Mouse (Mus musculus) spleen, postnatal 10 days (tissue): ENCODE measurements around the gene Arhgap22.

Source experiments
- DNase-seq, 2 experiments: peaks; one replicate each; pipeline ENCODE4 v3.0.0; 2021 to 2022; ENCODE audit warnings: low spot score in 2 of 2

Gene Arhgap22

DNA sequence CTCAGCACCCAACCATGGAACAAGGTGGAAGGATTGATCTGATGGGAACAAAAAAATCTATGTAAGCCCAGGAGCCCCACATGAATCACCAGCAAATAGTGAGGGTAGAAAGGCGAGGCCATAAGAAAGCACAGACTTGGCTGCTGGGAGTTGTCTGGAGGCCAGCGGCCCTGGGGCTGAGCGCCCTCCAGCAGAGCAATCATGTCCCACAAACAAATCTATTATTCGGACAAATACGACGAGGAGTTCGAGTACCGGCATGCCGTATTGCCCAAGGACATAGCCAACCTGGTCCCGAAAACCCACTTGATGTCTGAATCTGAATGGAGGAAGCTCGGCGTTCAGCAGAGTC is 892 bp upstream of the Arhgap22 start:
- DNase-seq: no peak

DNA sequence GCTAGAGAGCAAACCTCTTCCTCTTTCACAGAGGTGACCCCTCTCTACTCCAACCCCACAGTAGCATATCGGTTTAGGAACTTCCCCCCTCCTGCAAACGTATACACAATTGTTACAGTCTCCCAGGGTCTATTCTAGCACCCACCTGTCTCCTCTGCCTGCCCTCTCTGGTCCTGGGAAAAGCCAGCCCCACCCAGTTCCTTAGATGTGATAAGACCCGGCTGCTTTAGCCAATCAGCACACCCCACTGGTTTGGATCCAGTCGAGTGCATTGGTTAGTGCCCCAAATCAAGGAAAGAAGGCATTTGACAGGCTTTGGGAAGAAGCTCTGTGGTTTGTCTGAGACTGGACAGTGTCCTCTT is 922 bp downstream of the Arhgap22 start:
- no peak for DNase-seq

DNA sequence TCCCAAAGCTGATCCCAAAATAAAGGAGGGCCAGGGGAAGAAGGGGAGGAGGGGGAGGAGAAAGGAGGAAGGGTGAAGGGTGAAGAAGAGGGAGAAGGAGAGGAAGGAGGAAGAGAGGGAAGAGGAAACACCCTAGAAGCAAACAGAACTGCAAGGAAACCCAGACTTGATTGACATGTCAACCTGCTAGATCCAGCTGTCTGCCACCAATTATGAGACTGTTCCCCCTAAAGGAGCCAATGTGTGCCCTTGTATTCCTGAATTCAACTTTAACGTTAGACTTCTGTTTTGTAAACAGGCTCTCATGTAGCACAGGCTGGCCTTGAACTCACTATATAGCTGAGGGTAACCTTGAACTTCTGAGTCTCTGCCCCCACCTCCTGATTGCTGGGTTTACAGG is 1.3 kb downstream of the Arhgap22 start:
- no peak for DNase-seq

DNA sequence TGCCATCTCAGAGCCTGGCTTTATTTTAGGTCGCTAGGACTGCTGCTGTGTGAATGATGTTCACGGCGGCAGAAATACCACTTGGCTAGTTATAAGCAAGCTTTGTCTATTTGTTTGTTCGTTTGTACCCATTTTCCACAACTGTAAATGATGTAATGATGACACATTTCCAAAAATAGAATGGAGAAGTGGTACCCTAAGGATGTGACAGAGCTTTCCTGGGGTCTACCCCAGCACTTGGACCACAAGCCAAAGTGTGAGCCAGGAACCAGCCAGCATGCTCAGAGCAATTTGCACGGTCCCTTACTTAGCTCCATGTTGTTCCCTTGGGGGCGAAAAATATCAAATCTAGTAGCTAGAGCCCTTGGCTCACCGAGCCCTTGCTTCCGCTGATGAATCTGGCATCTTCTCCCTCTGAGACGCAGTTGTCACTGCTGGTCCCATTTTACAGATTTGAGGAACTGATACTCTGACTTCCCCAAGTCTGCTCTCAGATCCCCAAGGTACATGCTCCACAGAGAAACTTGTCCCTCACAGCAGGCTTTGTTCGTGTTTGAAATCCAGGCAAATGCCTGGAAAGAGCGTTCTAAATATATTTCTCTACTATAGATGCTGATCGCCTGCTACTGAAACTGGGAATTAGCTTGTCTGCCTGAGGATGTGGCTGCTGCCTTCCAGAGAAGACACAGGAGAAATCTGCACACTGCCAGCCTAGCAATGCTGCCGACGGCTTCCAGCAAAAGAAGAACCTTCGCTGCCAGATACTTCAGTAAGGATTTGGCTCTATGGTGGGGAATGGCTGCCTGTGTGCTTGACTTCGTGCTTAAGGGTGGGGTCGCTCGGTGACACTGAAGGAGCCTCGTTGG is 2.8 kb downstream of the Arhgap22 start:
- no peak for DNase-seq

DNA sequence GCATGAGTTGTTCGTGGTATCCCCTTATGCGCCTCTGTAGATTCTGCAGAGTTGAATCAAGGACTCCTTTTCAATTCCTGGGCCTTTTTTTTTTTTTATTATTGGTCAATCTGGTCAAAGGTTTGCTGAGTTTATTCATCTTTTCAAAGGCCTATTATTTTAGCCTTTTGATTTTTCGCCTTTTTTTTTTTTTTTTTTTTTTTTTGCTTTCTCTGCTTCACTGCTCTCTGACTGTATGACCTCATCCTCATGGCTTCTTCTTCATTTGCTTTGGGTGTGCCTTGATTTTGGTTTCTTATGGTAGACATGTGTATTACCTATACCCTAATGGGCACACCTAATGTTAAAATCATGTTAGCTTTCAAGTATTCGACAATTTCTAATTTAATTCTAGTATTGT is 11.4 kb downstream of the Arhgap22 start:
- no peak for DNase-seq

DNA sequence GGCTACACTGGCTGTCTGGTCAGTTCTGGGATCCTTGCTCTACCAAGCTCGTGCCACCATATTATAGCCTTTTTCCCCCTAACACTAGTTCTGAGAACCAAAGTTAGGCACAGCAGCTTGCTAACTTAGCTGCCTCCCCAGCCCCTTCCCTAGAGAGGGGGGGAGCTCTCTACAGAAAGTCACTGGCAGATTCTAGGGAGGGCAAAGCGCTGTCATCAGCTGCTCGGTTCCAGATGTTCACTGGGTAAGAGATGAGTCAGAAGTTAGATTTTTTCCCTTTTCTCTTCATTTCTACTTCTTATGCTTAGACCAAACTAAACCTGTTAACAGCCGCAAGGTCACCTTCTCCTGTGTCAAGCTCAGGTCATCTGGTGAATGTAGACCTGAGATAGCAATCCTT is 16.8 kb downstream of the Arhgap22 start:
- DNase-seq: no peak

DNA sequence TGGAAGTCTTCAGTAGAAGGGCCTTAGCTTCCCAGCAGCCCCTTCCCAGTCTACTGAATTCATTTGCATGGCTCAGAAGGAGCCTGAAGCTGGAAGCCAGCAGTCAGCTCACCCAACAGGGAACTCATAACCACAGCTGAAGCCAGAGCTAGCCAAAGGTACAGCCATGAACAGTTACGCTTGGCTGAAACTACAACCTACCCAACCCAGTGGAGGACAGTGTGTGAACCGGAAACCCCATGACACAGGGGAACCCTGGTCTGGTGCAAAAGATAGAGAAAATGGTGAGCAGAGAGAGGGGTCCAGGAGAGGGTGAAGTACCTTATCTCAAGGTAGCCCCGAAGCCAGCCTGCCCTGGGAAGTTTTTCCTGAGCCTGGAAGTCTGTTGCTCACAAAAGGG is 17.5 kb downstream of the Arhgap22 start:
- DNase-seq: no peak

DNA sequence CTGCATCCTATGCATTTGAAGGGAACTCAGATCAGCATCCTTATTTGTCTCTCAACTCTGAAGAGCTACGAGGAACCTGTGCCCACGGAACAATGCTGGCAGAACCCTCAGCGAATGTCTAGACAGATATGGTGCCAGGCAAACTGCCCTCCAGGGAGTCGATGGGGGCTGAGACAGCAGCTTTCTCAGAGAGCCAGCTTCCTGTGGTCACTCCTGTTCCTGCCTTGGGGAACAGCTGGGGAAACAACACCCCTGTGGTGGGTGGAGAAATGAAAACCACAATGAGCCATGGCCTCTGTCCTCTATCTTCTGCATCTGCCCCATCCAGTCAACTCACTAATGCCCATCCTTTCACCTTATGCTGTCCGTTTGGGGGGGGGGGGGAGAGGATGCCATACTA is 18.2 kb downstream of the Arhgap22 start:
- no peak for DNase-seq

DNA sequence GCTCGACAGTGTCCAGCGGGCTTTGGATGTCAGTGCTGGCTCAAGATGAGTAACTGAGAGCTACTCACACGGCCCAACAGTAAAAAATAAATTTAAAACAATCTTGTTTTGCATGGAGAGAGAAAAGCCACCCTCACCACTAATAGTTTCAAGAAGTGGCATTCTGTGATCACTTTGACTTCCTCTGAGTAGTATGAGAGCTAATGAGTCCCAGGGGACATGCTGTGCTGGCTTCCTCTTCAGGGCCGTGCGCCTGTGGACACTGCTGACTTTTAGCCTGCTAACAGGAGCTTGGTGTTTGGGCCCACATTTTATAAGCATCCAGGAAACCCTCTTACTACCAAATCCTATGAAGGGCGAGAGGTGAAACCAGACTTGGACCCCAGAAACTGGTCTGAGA is 21.8 kb downstream of the Arhgap22 start:
- DNase-seq: peak in 1 of 2 experiments; percentile 50

DNA sequence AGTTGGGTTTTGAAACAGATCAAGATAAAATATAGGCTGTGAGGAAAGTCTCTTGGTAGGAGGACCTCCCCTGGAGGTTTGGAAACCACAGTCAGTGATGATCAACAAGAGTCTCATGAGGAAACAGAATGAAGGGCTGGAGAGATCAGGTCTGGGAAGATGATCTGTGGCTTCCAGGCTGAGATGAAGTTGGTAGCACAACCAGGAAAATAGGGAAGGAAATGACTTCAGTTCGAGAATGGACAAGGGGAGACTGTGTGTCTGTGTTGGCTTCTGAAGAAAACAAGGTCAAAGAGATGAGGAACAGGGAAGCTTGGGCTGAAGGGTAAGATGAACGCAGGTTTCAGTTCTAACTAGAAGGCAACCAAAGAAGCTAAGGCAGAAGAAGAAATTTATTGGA is 26.6 kb downstream of the Arhgap22 start:
- DNase-seq: no peak

DNA sequence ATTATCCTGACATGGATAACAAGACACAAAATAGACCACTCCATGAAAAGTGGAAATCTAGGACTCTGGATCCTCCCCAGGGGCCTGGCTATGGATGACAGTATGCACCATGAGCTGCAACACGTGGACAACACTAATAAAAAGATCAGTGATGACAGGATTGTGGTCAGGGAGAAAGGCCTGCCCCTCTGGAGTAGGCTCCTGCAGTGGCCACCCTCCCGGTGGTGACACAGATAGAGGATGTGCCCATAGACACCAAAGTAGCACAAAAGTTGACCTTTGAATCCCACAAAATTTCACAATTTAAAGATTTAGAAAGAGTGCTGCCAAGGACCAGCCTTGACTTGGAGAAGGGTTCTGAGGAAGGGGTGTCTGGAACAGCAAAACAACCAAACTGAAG is 29.4 kb downstream of the Arhgap22 start:
- no peak for DNase-seq

DNA sequence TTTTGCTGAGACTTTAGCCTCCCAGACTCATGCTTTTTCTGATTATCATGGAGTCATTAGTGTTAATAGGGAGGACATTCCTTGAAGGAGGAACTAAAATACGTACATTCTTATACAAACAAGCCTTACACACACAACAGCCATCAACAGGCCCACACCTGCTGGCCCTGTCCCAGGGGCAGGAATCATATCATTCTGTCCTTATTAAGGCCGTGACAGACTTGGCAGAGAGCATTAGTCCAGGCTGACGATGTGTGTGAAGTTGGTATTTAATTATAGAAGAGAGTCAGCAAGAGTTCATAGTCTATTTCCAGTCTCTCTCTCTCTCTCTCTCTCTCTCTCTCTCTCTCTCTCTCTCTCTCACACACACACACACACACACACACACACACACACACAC is 30.7 kb downstream of the Arhgap22 start:
- DNase-seq: no peak

DNA sequence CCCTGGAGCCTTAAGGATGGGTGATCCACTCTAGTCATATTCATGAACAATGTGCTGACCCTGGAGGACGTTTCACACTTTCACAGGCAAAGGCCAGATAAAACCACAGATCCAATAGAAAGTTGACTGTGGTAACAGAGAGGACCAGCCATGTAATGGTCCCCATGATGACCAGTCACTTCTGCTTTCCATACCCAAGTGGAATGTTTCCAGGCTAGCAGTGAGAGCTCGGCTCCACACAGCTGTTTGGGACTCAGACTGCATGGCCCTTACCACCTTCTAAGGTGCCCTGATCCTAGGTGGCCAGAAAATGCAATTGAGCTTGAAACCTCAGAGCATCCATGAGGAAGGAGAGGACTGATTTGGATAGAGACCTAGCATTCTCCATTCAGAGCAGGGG is 31.1 kb downstream of the Arhgap22 start:
- no peak for DNase-seq

DNA sequence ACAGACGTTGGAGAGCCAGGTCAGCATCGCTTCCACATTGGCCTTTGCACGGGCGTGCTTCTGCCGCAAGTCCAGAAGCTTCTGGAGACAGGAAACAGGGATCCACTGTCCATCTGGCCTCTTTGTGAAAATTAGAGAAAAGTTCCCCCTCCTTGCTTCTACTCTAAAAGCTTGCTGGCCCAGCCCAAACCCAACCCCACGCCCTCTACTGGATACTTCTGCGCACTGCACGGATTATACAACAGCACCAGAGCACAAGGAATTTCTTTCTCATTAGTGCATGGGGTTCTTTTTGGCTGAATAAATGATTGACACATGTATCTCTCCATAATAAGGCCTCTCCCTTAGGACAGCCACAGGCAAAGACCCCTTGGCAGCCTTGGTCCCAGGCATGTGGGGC is 32.6 kb downstream of the Arhgap22 start:
- DNase-seq: peak in 1 of 2 experiments; percentile 64

DNA sequence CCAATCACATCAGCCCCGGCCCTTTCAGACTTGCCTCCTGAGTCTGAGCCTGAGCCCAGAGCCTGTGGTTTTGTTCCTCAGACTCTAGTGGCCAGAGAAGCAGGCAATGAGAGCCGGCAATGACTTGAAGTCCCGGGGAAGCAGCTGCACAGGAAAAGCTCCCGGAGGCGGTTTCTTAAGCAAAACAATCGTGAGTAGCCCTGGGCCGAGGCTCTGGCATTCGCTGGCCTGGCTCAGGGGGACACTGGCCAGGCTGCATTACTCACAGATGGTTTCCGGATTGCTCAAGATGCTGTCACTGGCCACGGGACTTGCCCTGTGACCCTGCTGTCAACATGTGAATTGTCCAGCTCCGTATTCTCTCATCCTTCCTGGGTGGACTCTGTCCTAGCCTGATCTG is 33.8 kb downstream of the Arhgap22 start:
- no peak for DNase-seq

DNA sequence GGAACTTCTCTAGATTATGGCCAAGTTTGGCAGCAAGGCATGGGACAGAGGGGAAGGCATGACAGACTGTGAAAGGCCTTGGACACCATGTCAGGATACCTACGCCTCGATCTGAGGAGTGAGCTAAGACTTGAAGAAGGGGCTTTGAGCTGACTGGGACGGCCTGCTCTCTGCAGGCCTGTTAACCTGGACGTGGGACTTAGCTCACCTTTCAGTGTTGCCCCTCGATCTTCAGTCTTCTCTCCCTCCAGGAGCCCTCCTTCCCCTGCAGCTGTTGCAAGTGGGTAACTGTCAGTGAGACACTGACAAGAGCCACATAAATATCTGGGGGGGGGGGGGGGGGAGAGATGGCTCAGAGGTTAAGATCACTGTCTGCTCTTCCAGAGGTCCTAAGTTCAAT is 34.9 kb downstream of the Arhgap22 start:
- DNase-seq: no peak

DNA sequence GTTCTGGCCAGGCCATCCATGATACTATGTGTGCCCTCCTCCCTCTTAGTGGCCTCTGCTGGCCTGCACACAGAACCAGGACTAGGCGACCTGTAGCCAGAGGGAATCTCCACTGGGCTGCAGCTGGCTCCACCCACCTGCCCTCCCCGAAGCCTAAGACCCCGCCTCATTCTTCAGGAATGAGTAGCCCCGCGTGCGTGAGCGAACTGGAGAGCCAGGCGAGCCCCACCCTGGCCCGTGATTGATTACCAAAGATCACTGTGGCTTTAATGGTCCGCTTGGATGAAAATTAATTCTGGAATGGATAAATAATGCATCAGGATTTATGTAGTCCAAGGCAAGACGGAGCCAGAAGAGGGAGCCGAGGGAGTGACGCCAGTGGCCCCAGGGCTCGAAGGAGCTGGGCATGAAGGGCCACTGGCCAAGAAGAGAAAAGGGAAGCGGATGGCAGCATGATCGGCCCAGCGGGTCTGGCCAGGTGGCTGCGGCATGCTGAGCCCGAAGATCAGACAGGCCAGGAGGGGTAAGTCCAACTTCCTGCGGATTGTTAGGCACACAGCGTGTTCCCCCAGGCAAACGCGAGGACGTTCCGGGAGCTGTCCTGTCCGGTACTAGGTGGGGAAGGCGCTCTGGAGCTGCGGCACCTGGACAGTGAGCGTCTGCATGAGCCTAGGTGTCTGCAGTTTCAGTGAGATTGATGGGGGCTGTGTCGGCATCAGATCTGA is 36.6 kb downstream of the Arhgap22 start:
- no peak for DNase-seq

DNA sequence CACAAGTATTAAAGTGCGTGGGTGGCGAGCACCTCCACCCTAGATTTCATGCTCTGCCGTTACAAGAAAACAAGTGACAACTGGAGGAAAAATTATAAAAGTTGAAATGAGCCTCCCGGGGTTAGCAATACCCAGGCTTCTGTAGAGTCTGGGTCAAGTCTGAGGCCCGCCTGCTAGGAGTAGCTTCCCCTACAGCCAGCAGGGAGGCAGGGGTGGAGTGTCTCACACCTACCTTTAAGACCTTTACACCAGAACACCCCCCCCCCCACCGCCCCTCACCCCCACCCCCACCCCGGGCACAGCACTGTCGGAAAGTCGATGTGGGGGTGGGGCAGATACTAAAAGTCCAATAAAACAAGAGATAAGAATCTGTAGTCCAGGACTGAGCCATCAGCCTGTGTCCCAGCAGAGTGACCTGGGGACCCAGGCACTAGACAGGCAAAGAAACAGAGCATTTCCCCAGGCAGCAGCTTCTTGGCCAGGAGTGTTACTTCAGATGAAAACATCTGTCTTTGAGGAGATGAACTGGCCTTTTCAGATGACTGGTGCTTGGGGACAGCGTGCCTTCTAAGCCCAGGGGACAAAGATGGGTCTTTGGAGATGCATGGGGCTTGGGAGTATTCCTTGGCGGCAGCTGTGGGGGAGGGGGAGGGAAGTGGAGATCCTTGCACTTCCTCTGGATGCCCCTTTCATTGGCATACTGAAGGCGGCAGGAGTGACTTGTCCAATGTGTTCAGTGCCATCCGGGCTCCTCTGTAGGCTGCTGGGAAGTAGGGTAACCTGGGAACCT is 37.3 kb downstream of the Arhgap22 start:
- DNase-seq: no peak

DNA sequence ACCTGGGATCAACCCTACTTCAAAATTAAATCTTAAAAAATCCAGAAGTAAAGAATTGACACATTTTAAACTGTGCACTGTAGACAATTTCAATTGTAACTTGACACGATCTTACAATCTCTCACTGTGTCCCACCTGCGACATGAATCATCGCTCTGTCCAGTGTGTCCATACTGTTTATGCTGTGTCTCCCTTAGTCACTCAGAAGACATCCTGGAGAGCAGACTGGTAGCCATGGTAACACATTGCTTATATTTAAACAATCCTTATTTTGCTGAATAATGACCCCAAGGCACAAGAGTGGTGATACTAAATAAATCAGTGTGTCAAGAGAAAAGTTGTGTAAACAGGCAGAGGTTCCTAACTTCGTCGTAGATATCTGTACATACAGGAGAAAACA is 44.4 kb downstream of the Arhgap22 start:
- DNase-seq: no peak

DNA sequence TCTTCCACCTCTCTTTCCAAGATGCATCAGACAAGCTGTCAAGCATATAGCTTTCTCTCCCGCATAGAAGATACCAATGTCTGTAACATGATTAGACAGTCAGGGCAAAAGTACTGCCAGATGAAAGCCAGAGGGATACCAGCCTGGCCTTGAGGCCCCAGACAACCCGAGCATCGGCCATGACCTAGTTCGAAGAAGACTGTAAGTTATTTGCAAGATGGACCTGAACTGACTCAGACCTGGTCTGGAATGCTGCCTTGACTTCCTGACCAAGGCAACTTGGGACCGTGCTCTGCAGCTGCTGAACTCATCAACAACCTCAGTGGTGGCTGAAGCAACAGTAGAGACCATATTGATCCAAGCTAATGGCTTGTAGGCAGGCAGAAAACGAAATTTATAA is 46.3 kb downstream of the Arhgap22 start:
- DNase-seq: no peak

DNA sequence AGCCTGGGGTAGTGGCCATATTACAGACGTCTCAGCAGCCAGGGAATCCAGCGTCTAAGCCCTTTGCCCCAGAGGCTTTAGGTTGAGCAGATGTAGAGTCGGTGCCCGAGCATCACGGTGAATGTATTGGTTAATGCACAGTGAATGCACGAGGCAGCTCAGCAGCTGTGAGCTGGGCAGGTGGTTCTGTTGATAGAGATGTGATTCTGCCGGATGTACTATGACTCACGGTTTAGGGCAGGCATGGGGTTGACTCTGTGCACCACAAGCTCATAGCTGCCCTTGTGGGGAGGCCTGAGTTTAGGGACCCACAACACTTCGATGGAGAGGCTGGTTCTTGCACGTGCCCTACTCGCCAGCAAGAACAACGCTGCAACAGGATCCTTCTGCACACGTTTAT is 51.0 kb downstream of the Arhgap22 start:
- DNase-seq: no peak

DNA sequence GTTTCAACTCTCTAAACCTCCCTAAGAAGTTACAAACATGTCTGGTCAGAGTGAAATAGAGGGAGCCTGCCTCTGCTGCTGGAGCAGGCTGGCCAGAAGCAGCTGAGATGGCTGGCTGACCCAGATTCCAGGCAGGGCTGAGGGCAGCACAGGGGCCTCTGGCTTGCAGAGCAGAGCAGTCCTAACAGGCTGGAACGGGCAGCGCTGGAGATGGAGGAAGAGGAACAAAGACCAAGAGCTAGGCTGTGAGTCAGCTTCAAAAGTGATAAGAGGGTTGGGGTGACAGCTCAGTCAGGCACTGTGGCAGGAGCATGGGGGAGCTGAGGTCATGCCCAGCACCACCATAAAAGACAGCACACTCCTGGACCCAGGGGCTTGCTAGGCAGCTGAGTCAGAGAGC is 62.4 kb downstream of the Arhgap22 start:
- no peak for DNase-seq

DNA sequence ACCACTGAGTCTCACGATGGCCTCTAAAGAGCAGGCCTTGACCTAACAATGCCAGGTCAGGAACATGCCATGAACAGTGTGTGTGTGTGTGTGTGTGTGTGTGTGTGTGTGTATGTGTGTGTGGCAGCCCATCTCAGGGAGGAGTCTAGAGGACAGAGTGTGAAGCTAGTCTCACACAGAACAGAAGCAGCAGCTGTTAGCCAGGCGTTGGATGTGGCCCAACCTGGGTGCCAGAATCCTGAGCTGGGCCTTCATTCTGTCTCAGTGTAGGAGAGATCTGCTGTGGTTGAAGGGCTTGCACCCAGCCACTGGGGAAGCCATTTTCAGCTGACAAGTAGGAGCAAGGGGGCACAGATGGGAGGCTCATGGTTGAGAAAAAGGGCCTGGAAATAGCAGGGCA is 64.5 kb downstream of the Arhgap22 start:
- DNase-seq: no peak
